ENCODE assay signal across 9 mouse cellular contexts in genomic region chr2:33639301-33640170, GRCm38 (mm10). TPM values are rescaled to one million over a fixed set of nuclear protein-coding genes. Genes with fewer than 3 reads are reported as not detected.
DNase-seq lines count a peak whose midpoint lies in the region; ATAC-seq and TF ChIP-seq lines count a peak whose summit lies in the region.
"Had no signal": no experiment of that assay in that cellular context is flagged by ENCODE, and none has a peak within 500 bp of the region (broad histone marks: within the 10 kb centered on the region; RNA-seq: fewer than 3 reads in every experiment).

No protein-coding gene starts in this region.

- TF ChIP-seq POLR2A in embryonic fibroblast, embryonic 13.5 days (IDR thresholded peaks at IDR 0.05; ENCODE audit: low read depth, low read length), result no peak

- ATAC-seq in intestine, embryonic 15.5 days, result peak; percentile 53
- 0 out of 2 replicates have a peak, but pooled peaks have one; percentile 12 for ATAC-seq in megakaryocyte progenitor cell, adult 5-6 weeks (replicated peaks; ENCODE audit: poor library complexity)
- no peak for ATAC-seq in monocyte, adult 5-6 weeks (replicated peaks; ENCODE audit: insufficient number of reproducible peaks, low FRiP score, low TSS enrichment, poor library complexity, severe bottlenecking)

- H3K27ac ChIP-seq in embryonic fibroblast, embryonic 13.5 days (ENCODE audit: insufficient read depth, low read length), result no peak overlapping the region
- H3K27ac ChIP-seq in intestine, embryonic 15.5 days, result no peak overlapping the region

- no peak overlapping the region for H3K9ac ChIP-seq in intestine, embryonic 15.5 days

- H3K36me3 ChIP-seq in intestine, embryonic 15.5 days, result no peaks in the 10 kb centered on the region

- H3K27me3 ChIP-seq in intestine, embryonic 15.5 days (replicated peaks), result peaks cover 98% of the 10 kb centered on the region

- peak overlapping the region; percentile 22 for H3K4me3 ChIP-seq in embryonic fibroblast, embryonic 13.5 days (ENCODE audit: insufficient read depth, low read length)
- peak overlapping the region; percentile 27 for H3K4me3 ChIP-seq in intestine, embryonic 15.5 days (replicated peaks)

- peak; percentile 88 for DNase-seq in heart, adult 11 months
- no peak for DNase-seq in heart, adult 9 months (ENCODE audit: low spot score in 2 of 2)
- DNase-seq in thymus, postnatal 14 days, result peak; percentile 74
- DNase-seq in adrenal gland, postnatal 14 days, result no peak

- H3K9me3 ChIP-seq in intestine, embryonic 15.5 days, result 0 out of 2 replicates have a peak, but pooled peaks cover 3% of the 10 kb centered on the region

- peak overlapping the region; percentile 53 for H3K4me2 ChIP-seq in intestine, embryonic 15.5 days (replicated peaks)

- H3K4me1 ChIP-seq in embryonic fibroblast, embryonic 13.5 days (ENCODE audit: control insufficient read depth, insufficient read depth, low read length), result no peaks in the 10 kb centered on the region
- peaks cover 38% of the 10 kb centered on the region for H3K4me1 ChIP-seq in intestine, embryonic 15.5 days (replicated peaks)

- no peak for TF ChIP-seq CTCF in embryonic fibroblast, embryonic 13.5 days (IDR thresholded peaks at IDR 0.05; ENCODE audit: borderline replicate concordance, insufficient read depth, low read length)

- 1% methylated on average over 71 of the region's 71 CpGs for WGBS in intestine, embryonic 15.5 days

RNA-seq across cellular contexts. Expression of gene Lmx1b, which starts 0.8 kb away (rescaled TPM):
- polyA plus RNA-seq in embryonic fibroblast, embryonic 13.5 days (2011; ENCODE audit: insufficient read length, low read depth, missing spikeins), result 1.1 and 2.8 TPM in 2 replicates
- 0.05 TPM in 1 of 2 replicates, not detected in the other for polyA plus RNA-seq in intestine, embryonic 15.5 days (2015; fragmentation: Nextera tagmentation; extraction: Ambion mirVana)
- not detected in 2 replicates for total RNA-seq in megakaryocyte progenitor cell, adult 5-6 weeks (2015)
- not detected in 2 replicates for total RNA-seq in megakaryocyte progenitor cell, adult 5-6 weeks (2017)
- not detected in 3 replicates for total RNA-seq in monocyte, adult 5-6 weeks (2017)
- total RNA-seq in adrenal gland, postnatal 14 days (2021), result not detected in 2 replicates
- total RNA-seq: CH12.LX had no signal

Comparison
In these comparisons a context has a peak if more than half of its experiments do, and no peak if none do; other contexts are left out.
1. DNase-seq: peak in heart, adult 11 months (single experiment) and thymus, postnatal 14 days (single experiment); none in heart, adult 9 months (0 of 2) and adrenal gland, postnatal 14 days (single experiment).